Mouse (Mus musculus) kidney, adult 2 months (tissue): Measurements from ENCODE around the gene Med26.

ENCODE experiments used
- CTCF ChIP-seq: fragments of 200-500 bp; conservative IDR thresholded peaks from 2 replicates; pipeline ENCODE4 v1.5.1; 2011; ENCODE audit warnings: low read depth, mild to moderate bottlenecking, control low read depth, low read length, moderate library complexity, mixed read lengths; ENCODE audit not compliant: insufficient read depth, insufficient read length
- POLR2A ChIP-seq: fragments of 200-500 bp; IDR thresholded peaks from one replicate; pipeline ENCODE4 v1.6.1; 2011; ENCODE audit warnings: low read depth, low read length, control low read depth

GRCm38 (mm10) chr8:72498527-72498926 lies 49.5 kb downstream of the Med26 start:
- TF ChIP-seq CTCF = no peak
- TF ChIP-seq POLR2A = no peak
